Mouse (Mus musculus) myocyte (in vitro differentiated cells): ENCODE data around the gene Zbtb1.

ENCODE experiments used
- E2F4 ChIP-seq: IDR thresholded peaks from one replicate; pipeline ENCODE4 v1.6.1; 2011; ENCODE audit warnings: mild to moderate bottlenecking, control low read depth, moderate library complexity; ENCODE audit not compliant: insufficient read depth
- POLR2A ChIP-seq: IDR thresholded peaks from one replicate; pipeline ENCODE4 v1.6.1; 2011; ENCODE audit warnings: low read depth, mild to moderate bottlenecking, control low read depth, moderate library complexity; ENCODE audit not compliant: insufficient read length

DNA sequence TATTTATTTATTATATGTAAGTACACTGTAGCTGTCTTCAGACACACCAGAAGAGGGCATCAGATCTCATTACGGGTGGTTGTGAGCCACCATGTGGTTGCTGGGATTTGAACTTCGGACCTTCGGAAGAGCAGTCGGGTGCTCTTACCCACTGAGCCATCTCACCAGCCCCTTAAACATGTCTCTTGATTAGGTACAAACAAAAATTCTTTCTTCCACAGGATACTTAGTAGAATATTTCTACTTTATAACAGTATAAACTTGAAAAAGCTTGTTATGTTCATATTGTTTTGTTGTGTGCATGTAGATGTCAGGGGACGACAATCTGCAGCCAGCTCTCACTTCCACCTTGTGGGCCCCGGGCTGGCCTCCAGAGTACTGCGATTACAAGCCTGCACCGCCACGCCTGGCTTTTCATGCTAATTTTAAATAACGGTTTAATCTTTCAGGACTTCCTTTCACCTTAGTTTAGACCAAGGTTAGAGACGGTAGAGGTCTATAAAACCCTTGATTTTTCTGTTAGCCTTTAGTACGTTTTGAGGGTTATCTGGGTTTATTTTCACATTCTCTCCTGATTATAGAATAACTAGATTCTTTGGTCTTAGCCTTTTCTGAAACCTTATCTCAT lies 45.4 kb downstream of the Zbtb1 start:
- no peak for TF ChIP-seq POLR2A
- no peak for TF ChIP-seq E2F4
